Mouse (Mus musculus) kidney, adult 2 months (tissue): ENCODE measurements at regions not wholly inside any gene's neighbourhood (a gene's known extent, or its start where the extent isn't known, plus 50 kb on each side); places are given as distances from the start of the nearest gene placed in this dataset.

Experiments used
- DNase-seq: peaks from one replicate; pipeline ENCODE4 v3.0.0; 2021
- H3K27ac ChIP-seq: fragments of 200-500 bp; 2 replicates; pipeline ENCODE4 v1.5.1; 2012; ENCODE audit warnings: low read depth, low read length, control low read depth, inconsistent platforms; ENCODE audit not compliant: insufficient read depth
- H3K27me3 ChIP-seq: fragments of 200-500 bp; replicated peaks from 2 replicates; pipeline ENCODE4 v1.6.1; 2012; ENCODE audit warnings: mild to moderate bottlenecking, moderate library complexity, low read length, inconsistent platforms; ENCODE audit not compliant: control insufficient read depth, insufficient read depth
- H3K36me3 ChIP-seq: fragments of 200-500 bp; 2 replicates; pipeline ENCODE4 v1.6.1; 2012; ENCODE audit warnings: mild to moderate bottlenecking, moderate library complexity, low read length, inconsistent platforms; ENCODE audit not compliant: control insufficient read depth, insufficient read depth
- H3K4me1 ChIP-seq: fragments of 200-500 bp; 2 replicates; pipeline ENCODE4 v1.6.1; 2011; ENCODE audit warnings: low read length; ENCODE audit not compliant: control insufficient read depth, insufficient read depth
- H3K4me3 ChIP-seq: fragments of 200-500 bp; 2 replicates; pipeline ENCODE4 v1.5.1; 2011; ENCODE audit warnings: mild to moderate bottlenecking, low read depth, low read length, control low read depth; ENCODE audit not compliant: insufficient read depth
- CTCF ChIP-seq: fragments of 200-500 bp; conservative IDR thresholded peaks from 2 replicates; pipeline ENCODE4 v1.5.1; 2011; ENCODE audit warnings: low read depth, mild to moderate bottlenecking, control low read depth, low read length, moderate library complexity, mixed read lengths; ENCODE audit not compliant: insufficient read depth, insufficient read length
- POLR2A ChIP-seq: fragments of 200-500 bp; IDR thresholded peaks from one replicate; pipeline ENCODE4 v1.6.1; 2011; ENCODE audit warnings: low read depth, low read length, control low read depth
- WGBS: fragments of 180-500 bp; shearing (Covaris S2); methylation state at CpG from one replicate; pipeline ENCODE4 v1.1.7; 2018; 5-methylcytosine and 5-hydroxymethylcytosine counted together

- TF ChIP-seq POLR2A (no peak), CTCF (no peak)
- no peaks in the 10 kb centered on the region for H3K27me3 ChIP-seq
- H3K27ac ChIP-seq, result no peak overlapping the region
- H3K4me1 ChIP-seq, result peaks cover 6% of the 10 kb centered on the region; the same call in 1 of the 2 replicates
- peak; percentile 51 for DNase-seq
- no peaks in the 10 kb centered on the region for H3K36me3 ChIP-seq
- no peak overlapping the region for H3K4me3 ChIP-seq
- WGBS, result 36% methylated on average over 3 of the region's 3 CpGs
Measured at GRCm38 (mm10) chr2:74930702-74931101, 105.1 kb downstream of the Mtx2 start.

GRCm38 (mm10) chr2:74933190-74933589 lies 107.6 kb downstream of the Mtx2 start:
- Histone ChIP-seq H3K27me3 (no peaks in the 10 kb centered on the region), H3K36me3 (no peaks in the 10 kb centered on the region), H3K27ac (no peak overlapping the region), H3K4me1 (peaks cover 6% of the 10 kb centered on the region; the same call in 1 of the 2 replicates), H3K4me3 (no peak overlapping the region)
- 1% methylated on average over 8 of the region's 8 CpGs for WGBS
- TF ChIP-seq POLR2A (no peak), CTCF (no peak)
- DNase-seq, result peak; percentile 87

- Histone ChIP-seq H3K27me3 (no peaks in the 10 kb centered on the region), H3K27ac (no peak overlapping the region), H3K36me3 (no peaks in the 10 kb centered on the region), H3K4me3 (no peak overlapping the region), H3K4me1 (peaks cover 6% of the 10 kb centered on the region; the same call in 1 of the 2 replicates)
- TF ChIP-seq CTCF (no peak), POLR2A (no peak)
- 77% methylated on average over 1 of the region's 1 CpGs for WGBS
- no peak for DNase-seq
Measured at GRCm38 (mm10) chr2:74933771-74934170, 108.2 kb downstream of the Mtx2 start.

GRCm38 (mm10) chr2:74938711-74939110 lies 113.1 kb downstream of the Mtx2 start:
- TF ChIP-seq CTCF (no peak), POLR2A (no peak)
- 75% methylated on average over 9 of the region's 9 CpGs for WGBS

GRCm38 (mm10) chr2:74941966-74942365 lies 116.4 kb downstream of the Mtx2 start:
- H3K27ac ChIP-seq, result no peak overlapping the region
- no peak overlapping the region for H3K4me3 ChIP-seq
- no peak for DNase-seq
- no peak for TF ChIP-seq CTCF
- no peak for TF ChIP-seq POLR2A
- H3K27me3 ChIP-seq, result no peaks in the 10 kb centered on the region
- H3K4me1 ChIP-seq, result no peaks in the 10 kb centered on the region
- H3K36me3 ChIP-seq, result no peaks in the 10 kb centered on the region
- WGBS, result 92% methylated on average over 10 of the region's 10 CpGs

More at GRCm38 (mm10) chr2:74938711-74939110, 113.1 kb downstream of the Mtx2 start:
- Histone ChIP-seq H3K36me3 (no peaks in the 10 kb centered on the region), H3K4me3 (no peak overlapping the region), H3K27me3 (no peaks in the 10 kb centered on the region), H3K4me1 (peaks cover 1% of the 10 kb centered on the region; the same call in 1 of the 2 replicates), H3K27ac (no peak overlapping the region)
- no peak for DNase-seq

- Histone ChIP-seq H3K36me3 (no peaks in the 10 kb centered on the region), H3K27ac (no peak overlapping the region), H3K4me3 (no peak overlapping the region), H3K27me3 (no peaks in the 10 kb centered on the region), H3K4me1 (no peaks in the 10 kb centered on the region)
- DNase-seq, result no peak
- no peak for TF ChIP-seq CTCF
- TF ChIP-seq POLR2A, result no peak
- 68% methylated on average over 6 of the region's 6 CpGs for WGBS
Measured at GRCm38 (mm10) chr2:74942611-74943198, 117.1 kb downstream of the Mtx2 start.

GRCm38 (mm10) chr2:74945185-74945749 lies 119.7 kb downstream of the Mtx2 start:
- DNase-seq, result no peak
- Histone ChIP-seq H3K27ac (no peak overlapping the region), H3K4me1 (no peaks in the 10 kb centered on the region), H3K4me3 (no peak overlapping the region), H3K27me3 (no peaks in the 10 kb centered on the region), H3K36me3 (no peaks in the 10 kb centered on the region)
- TF ChIP-seq CTCF (no peak), POLR2A (no peak)
- 87% methylated on average over 7 of the region's 7 CpGs for WGBS
